Mouse (Mus musculus) ovary, adult 18-20 months (tissue): Measurements from ENCODE around the gene Zfp689.
"Not testable (repeated sequence)": the region's sequence is repeated elsewhere in the genome, so short reads cannot be mapped to it uniquely, and the experiment has no call there.

Experiments
- DNase-seq: peaks from one replicate; pipeline ENCODE4 v3.0.0; 2022; ENCODE audit warnings: low spot score, mixed read lengths

Zfp689 gene

DNA sequence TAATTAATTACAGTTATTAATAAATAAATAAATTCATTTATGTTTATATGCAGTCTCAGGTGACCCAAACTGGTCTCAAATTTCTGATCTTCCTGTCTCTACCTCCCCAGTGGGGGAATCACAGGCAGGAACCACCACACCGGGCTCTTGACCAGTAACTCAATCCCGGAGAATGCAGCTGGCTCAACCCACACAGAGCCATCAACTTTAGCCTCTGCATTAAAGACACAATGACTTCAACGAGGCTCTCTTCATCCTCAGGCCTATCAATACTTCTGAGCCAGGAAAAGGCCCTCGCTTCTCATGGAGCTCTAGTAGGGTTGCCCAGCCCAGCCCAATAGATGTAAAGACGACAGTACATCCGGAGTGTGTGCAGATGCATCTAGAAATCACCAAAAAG lies 44.9 kb downstream of the Zfp689 start:
- DNase-seq = not testable (repeated sequence)

DNA sequence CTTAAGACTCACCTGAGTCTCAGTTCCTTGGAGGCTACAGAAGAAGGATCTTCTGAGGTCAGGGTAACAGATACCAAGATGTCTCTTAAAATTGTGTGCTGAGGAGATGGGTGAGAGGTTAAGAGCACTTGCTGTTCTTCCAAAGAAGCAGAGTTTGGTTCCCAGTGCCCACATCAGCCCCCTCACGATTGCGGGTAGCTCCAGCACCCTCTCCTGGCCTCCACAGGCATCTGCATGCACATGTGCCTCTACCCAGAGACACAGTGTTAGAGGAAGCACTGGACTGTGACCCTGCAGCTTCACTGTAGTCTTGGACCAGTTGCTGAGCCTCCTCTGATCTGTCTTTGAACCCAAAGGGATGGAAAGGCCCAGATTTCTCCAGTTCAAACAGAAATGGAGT lies 46.0 kb downstream of the Zfp689 start:
- DNase-seq = no peak

GRCm38 (mm10) chr7:127400355-127400754 lies 48.6 kb downstream of the Zfp689 start:
- no peak for DNase-seq

- DNase-seq = no peak
Measured at GRCm38 (mm10) chr7:127393944-127394333, 55.0 kb downstream of the Zfp689 start.

DNA sequence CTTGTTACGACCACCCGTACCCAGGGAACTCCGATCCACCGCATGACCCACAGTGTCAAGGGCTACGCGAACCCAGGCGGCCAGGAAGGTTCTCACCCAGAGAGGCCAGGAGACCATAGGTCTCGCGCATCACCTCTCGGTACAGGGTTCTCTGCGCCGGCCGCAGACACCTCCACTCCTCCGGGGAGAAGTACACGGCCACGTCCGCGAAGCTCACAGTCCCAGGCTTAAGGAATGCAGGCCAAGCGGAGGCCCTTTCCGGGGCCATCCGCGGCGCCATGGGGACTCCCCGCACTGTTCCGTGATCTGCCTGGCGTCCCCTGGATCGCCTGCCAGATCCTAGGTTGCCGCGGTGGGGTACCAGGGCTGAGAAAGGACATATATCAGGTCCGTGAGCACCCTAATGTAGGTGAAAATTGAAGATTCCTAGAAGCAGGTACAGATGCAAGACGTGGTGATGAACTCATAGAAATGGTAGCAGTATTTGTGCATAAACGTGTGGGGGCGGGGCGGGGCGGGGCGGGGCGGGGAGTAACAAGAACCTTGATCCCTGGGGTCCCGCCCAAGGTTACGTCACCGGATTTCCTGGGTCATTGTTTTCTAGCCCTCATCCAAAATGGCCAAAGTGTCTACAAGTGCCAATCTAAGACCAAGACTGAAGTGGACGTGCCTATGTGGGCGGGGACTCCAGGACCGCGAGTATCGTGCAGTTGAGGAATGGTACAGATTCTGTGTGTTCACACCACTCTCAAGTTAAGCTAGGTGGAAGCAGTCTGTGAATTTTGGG lies 55.6 kb downstream of the Zfp689 start, which contains the start of gene E430018J23Rik:
TSS of gene E430018J23Rik (minus strand) at position 473 of the 787 bp plus-strand sequence.
- peak; percentile 94 for DNase-seq

- DNase-seq = no peak
Measured at GRCm38 (mm10) chr7:127392251-127392824, 56.6 kb downstream of the Zfp689 start.
